Mouse (Mus musculus): Measurements from ENCODE around the gene Cog7.
A peak's percentile ranks its signal among the peaks of the same experiment; 100 is the strongest.

The Cog7 gene

GRCm38 (mm10) chr7:121899311-121899710 is 82.2 kb downstream of the Cog7 start:
- peak in 1 of 2 experiments; percentile 11 for DNase-seq (ENCODE audit: low spot score in 2 of 2)

GRCm38 (mm10) chr7:121896689-121897088 is 84.8 kb downstream of the Cog7 start:
- no peak for DNase-seq (ENCODE audit: low spot score in 2 of 2)

GRCm38 (mm10) chr7:121890636-121891360 is 90.7 kb downstream of the Cog7 start:
- DNase-seq (ENCODE audit: low spot score in 2 of 2): no peak

- no peak for DNase-seq (ENCODE audit: low spot score in 2 of 2)
Observed at GRCm38 (mm10) chr7:121880246-121880645, 101.3 kb downstream of the Cog7 start.

GRCm38 (mm10) chr7:121874784-121875183 is 106.7 kb downstream of the Cog7 start:
- no peak for DNase-seq (ENCODE audit: low spot score in 2 of 2)

GRCm38 (mm10) chr7:121873998-121874397 is 107.5 kb downstream of the Cog7 start:
- DNase-seq (ENCODE audit: low spot score in 2 of 2): no peak

GRCm38 (mm10) chr7:121871631-121872030 is 109.9 kb downstream of the Cog7 start:
- no peak for DNase-seq (ENCODE audit: low spot score in 2 of 2)

- no peak for DNase-seq (ENCODE audit: low spot score in 2 of 2)
Observed at GRCm38 (mm10) chr7:121864858-121865585, 116.5 kb downstream of the Cog7 start, which contains the start of gene Scnn1b. Gene Scnn1b, plus strand, starts transcription at chr7:121865038.

GRCm38 (mm10) chr7:121858939-121859338 is 122.6 kb downstream of the Cog7 start:
- no peak for DNase-seq (ENCODE audit: low spot score in 2 of 2)

- DNase-seq (ENCODE audit: low spot score in 2 of 2): no peak
Observed at GRCm38 (mm10) chr7:121857177-121857884, 124.2 kb downstream of the Cog7 start.

- no peak for DNase-seq (ENCODE audit: low spot score in 2 of 2)
Observed at GRCm38 (mm10) chr7:121848537-121849168, 132.9 kb downstream of the Cog7 start.

GRCm38 (mm10) chr7:121845964-121846363 is 135.5 kb downstream of the Cog7 start:
- DNase-seq (ENCODE audit: low spot score in 2 of 2): no peak

GRCm38 (mm10) chr7:121842234-121842633 is 139.3 kb downstream of the Cog7 start:
- no peak for DNase-seq (ENCODE audit: low spot score in 2 of 2)

GRCm38 (mm10) chr7:121840810-121841209 is 140.7 kb downstream of the Cog7 start:
- DNase-seq (ENCODE audit: low spot score in 2 of 2): no peak

GRCm38 (mm10) chr7:121836827-121837226 is 144.7 kb downstream of the Cog7 start:
- no peak for DNase-seq (ENCODE audit: low spot score in 2 of 2)

GRCm38 (mm10) chr7:121835392-121835791 is 146.1 kb downstream of the Cog7 start:
- no peak for DNase-seq (ENCODE audit: low spot score in 2 of 2)

All from spleen, postnatal 14 days (tissue).